8 mouse cellular contexts compared by ENCODE assay signal in the genomic region with DNA sequence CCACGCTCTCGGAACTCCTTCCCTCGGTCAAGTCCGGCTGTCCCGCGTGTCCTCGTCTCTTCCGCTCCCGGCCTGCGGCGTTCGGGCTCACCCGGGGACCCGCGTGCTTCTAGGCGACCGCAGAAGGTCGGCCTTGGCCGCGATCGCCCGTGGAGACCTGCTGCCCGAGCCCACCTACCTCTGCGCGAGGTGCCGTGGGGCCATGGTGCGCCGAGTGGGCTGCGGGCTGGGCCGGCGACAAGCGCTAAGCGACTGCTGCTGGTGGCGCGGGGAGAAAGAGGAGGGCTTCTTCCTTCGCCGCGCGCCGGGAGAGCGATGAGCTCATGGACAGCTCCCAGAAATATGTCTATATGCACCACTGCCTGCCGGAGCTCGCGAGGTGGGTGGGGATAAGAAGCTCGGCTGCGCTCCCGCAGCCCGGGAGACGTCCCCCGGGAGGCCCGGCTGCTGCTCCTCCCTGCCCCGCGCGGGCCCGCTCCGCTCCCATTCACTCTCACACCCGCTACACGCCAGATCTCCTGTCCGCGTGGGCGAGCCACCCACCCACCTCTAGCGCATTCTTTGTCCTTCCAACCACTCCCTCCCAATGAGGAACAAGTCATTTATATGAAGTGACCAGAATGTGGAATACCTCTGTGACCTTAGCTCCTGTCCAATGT. TPM values are rescaled to one million over a fixed set of nuclear protein-coding genes. Genes with fewer than 3 reads are reported as not detected.
DNase-seq lines count a peak whose midpoint lies in the region; ATAC-seq and TF ChIP-seq lines count a peak whose summit lies in the region.

A gene (minus strand): TSS at position 609 of the 659 bp plus-strand sequence.

- no peak for TF ChIP-seq POLR2A in lung, adult 2 months (IDR thresholded peaks at IDR 0.05; ENCODE audit: borderline replicate concordance, extremely low read depth, low read depth, low read length)

- peak; percentile 81 for ATAC-seq in hindbrain, embryonic 16.5 days
- peak; percentile 79 for ATAC-seq in midbrain, postnatal 0 days (ENCODE audit: low FRiP score)

- peaks cover 3% of the 10 kb centered on the region for H3K4me1 ChIP-seq in lung, adult 2 months (ENCODE audit: control insufficient read depth, insufficient read depth, low read length)
- peaks cover 9% of the 10 kb centered on the region for H3K4me1 ChIP-seq in hindbrain, embryonic 16.5 days (ENCODE audit: control insufficient read depth, insufficient read depth, low read depth, low read length)
- H3K4me1 ChIP-seq in limb, embryonic 10.5 days: peaks cover 14% of the 10 kb centered on the region
- no peaks in the 10 kb centered on the region for H3K4me1 ChIP-seq in midbrain, postnatal 0 days (ENCODE audit: insufficient read depth, low read length)

- H3K4me2 ChIP-seq in hindbrain, embryonic 16.5 days (ENCODE audit: low read length): peak within 1 kb of the TSS; percentile 92
- H3K4me2 ChIP-seq in midbrain, postnatal 0 days (ENCODE audit: low read depth, low read length, poor library complexity, severe bottlenecking): peak within 1 kb of the TSS; percentile 91

- peak within 1 kb of the TSS; percentile 76 for H3K27ac ChIP-seq in hindbrain, embryonic 16.5 days (ENCODE audit: low read depth, low read length)
- peak within 1 kb of the TSS; percentile 69 for H3K27ac ChIP-seq in limb, embryonic 10.5 days
- peak within 1 kb of the TSS; percentile 70 for H3K27ac ChIP-seq in midbrain, postnatal 0 days (ENCODE audit: low read depth, low read length)

- no peaks in the 10 kb centered on the region for H3K36me3 ChIP-seq in hindbrain, embryonic 16.5 days (ENCODE audit: control insufficient read depth, insufficient read depth, low read length)
- no peaks in the 10 kb centered on the region for H3K36me3 ChIP-seq in limb, embryonic 10.5 days
- no peaks in the 10 kb centered on the region for H3K36me3 ChIP-seq in midbrain, postnatal 0 days (ENCODE audit: insufficient read depth, low read length)

- TF ChIP-seq CTCF in lung, adult 2 months (IDR thresholded peaks at IDR 0.05; ENCODE audit: insufficient read depth, low read length): no peak
- TF ChIP-seq CTCF in midbrain, postnatal 0 days (IDR thresholded peaks at IDR 0.05): no peak

- DNase-seq in lung, adult 2 months: no peak
- DNase-seq in lung, postnatal 25 days (ENCODE audit: low spot score): no peak
- DNase-seq in cerebellum, postnatal 4 days (ENCODE audit: low spot score in 2 of 2): peak; percentile 28 to 50
- peak in 1 of 2 experiments; percentile 22 for DNase-seq in gastrocnemius, adult 8-10 months (ENCODE audit: low spot score in 2 of 2)
- DNase-seq in limb, embryonic 10.5 days (ENCODE audit: low spot score): peak; percentile 63
- DNase-seq in midbrain, postnatal 0 days (ENCODE audit: low spot score): peak; percentile 71
- DNase-seq in urinary bladder, postnatal 14 days (ENCODE audit: low spot score): peak; percentile 26

- WGBS in lung, adult 2 months: under 1% methylated on average over 61 of the region's 62 CpGs
- under 1% methylated on average over 55 of the region's 62 CpGs for WGBS in hindbrain, embryonic 16.5 days
- under 1% methylated on average over 58 of the region's 62 CpGs for WGBS in limb, embryonic 10.5 days
- 1% methylated on average over 48 of the region's 62 CpGs for WGBS in midbrain, postnatal 0 days

- peak within 1 kb of the TSS; percentile 90 for H3K9ac ChIP-seq in hindbrain, embryonic 16.5 days (ENCODE audit: low read depth, low read length)
- peak within 1 kb of the TSS; percentile 89 for H3K9ac ChIP-seq in midbrain, postnatal 0 days (replicated peaks; ENCODE audit: low read length, poor library complexity, severe bottlenecking)

- peak within 1 kb of the TSS; percentile 39 for H3K4me3 ChIP-seq in lung, adult 2 months (replicated peaks; ENCODE audit: extremely low read depth, low read depth, low read length)
- peak within 1 kb of the TSS; percentile 75 for H3K4me3 ChIP-seq in hindbrain, embryonic 16.5 days (ENCODE audit: low read length)
- peak within 1 kb of the TSS; percentile 65 for H3K4me3 ChIP-seq in limb, embryonic 10.5 days
- H3K4me3 ChIP-seq in midbrain, postnatal 0 days (ENCODE audit: low read depth, low read length): peak within 1 kb of the TSS; percentile 82

- H3K27me3 ChIP-seq in hindbrain, embryonic 16.5 days (replicated peaks; ENCODE audit: control insufficient read depth, insufficient read depth, low read length): no peaks in the 10 kb centered on the region
- H3K27me3 ChIP-seq in limb, embryonic 10.5 days (ENCODE audit: low read depth, poor library complexity, severe bottlenecking): peaks cover 43% of the 10 kb centered on the region
- no peaks in the 10 kb centered on the region for H3K27me3 ChIP-seq in midbrain, postnatal 0 days (ENCODE audit: insufficient read depth, low read length)

- H3K9me3 ChIP-seq in hindbrain, embryonic 16.5 days (ENCODE audit: control insufficient read depth, low read length): no peaks in the 10 kb centered on the region
- no peaks in the 10 kb centered on the region for H3K9me3 ChIP-seq in limb, embryonic 10.5 days (replicated peaks)
- no peaks in the 10 kb centered on the region for H3K9me3 ChIP-seq in midbrain, postnatal 0 days (ENCODE audit: low read length)

RNA-seq across cellular contexts. Expression of the gene that starts here (rescaled TPM):
- 2.5 and 5.8 TPM in 2 replicates for polyA plus RNA-seq in lung, adult 2 months (2012; rRNA removed)
- total RNA-seq in gastrocnemius, adult 8-10 months (2022): 100 to 1,000 TPM in 3 of 4 experiments, 10 to 100 TPM in 1; 96.2 to 128 (median 111) TPM
- polyA plus RNA-seq in hindbrain, embryonic 16.5 days (2015; fragmentation: Nextera tagmentation; extraction: Ambion mirVana): 148 and 169 TPM in 2 replicates
- polyA plus RNA-seq in limb, embryonic 10.5 days (2016; fragmentation: Nextera tagmentation; extraction: Ambion mirVana): 12.1 and 15.3 TPM in 2 replicates
- 623 and 716 TPM in 2 replicates for total RNA-seq in midbrain, postnatal 0 days (2014; rRNA removed)
- polyA plus RNA-seq in midbrain, postnatal 0 days (2015; fragmentation: Nextera tagmentation; extraction: Ambion mirVana): 155 and 200 TPM in 2 replicates

Comparison
In these comparisons a context has a peak if more than half of its experiments do, and no peak if none do; other contexts are left out.
1. DNase-seq: peak in cerebellum, postnatal 4 days (2 of 2), limb, embryonic 10.5 days (single experiment), midbrain, postnatal 0 days (single experiment) and urinary bladder, postnatal 14 days (single experiment); none in lung, adult 2 months (single experiment) and lung, postnatal 25 days (single experiment).
2. Peak in every context shown above with its lines, with median percentiles within 50 percentile points of each other: H3K4me3 ChIP-seq and H3K27ac ChIP-seq.